Mouse (Mus musculus) C2C12 (cell line): Measurements from ENCODE around the gene Frmd5.

Experiments used
- CTCF ChIP-seq: IDR thresholded peaks from one replicate; pipeline ENCODE4 v1.5.1; 2011; ENCODE audit not compliant: control insufficient read depth, insufficient read depth, insufficient read length
- MYOG ChIP-seq: IDR thresholded peaks from one replicate; pipeline ENCODE4 v1.6.1; 2011; ENCODE audit not compliant: control insufficient read depth, insufficient read length; ENCODE audit errors: extremely low read depth
- USF1 ChIP-seq: IDR thresholded peaks from one replicate; pipeline ENCODE4 v1.6.1; 2011; ENCODE audit warnings: low read depth, mild to moderate bottlenecking, control low read depth, moderate library complexity

GRCm38 (mm10) chr2:121730486-121730885 lies 76.4 kb downstream of the Frmd5 start:
- TF ChIP-seq USF1 = no peak
- TF ChIP-seq CTCF = no peak
- no peak for TF ChIP-seq MYOG
